Mouse (Mus musculus) kidney, embryonic 14.5 days (tissue): ENCODE results near the gene Trappc3. TPM values are rescaled to one million over a fixed set of nuclear protein-coding genes. Genes with fewer than 3 reads are reported as not detected.

Source experiments
- ATAC-seq: fragments of 200-750 bp; cut with Nextera tagmentation; 2 replicates; pipeline ENCODE4 v1.8.0; 2017; ENCODE audit warnings: moderate number of reproducible peaks, mild to moderate bottlenecking, moderate TSS enrichment, moderate library complexity; ENCODE audit not compliant: low FRiP score, low TSS enrichment
- H3K27ac ChIP-seq: fragments of 300-500 bp; sonication (generic); 2 replicates; pipeline ENCODE4 v1.5.1; 2014; ENCODE audit warnings: low read depth, mild to moderate bottlenecking, low read length, moderate library complexity, mixed read lengths
- H3K27me3 ChIP-seq: fragments of 300-500 bp; sonication (generic); 2 replicates; pipeline ENCODE4 v1.6.1; 2014; ENCODE audit warnings: mild to moderate bottlenecking, low read length; ENCODE audit not compliant: control insufficient read depth, insufficient read depth
- H3K36me3 ChIP-seq: fragments of 300-500 bp; sonication (generic); 2 replicates; pipeline ENCODE4 v1.6.1; 2014; ENCODE audit warnings: low read length, mixed read lengths; ENCODE audit not compliant: control insufficient read depth, insufficient read depth
- H3K4me1 ChIP-seq: fragments of 300-500 bp; sonication (generic); 2 replicates; pipeline ENCODE4 v1.6.1; 2014; ENCODE audit warnings: low read length, mixed read lengths; ENCODE audit not compliant: control insufficient read depth, insufficient read depth
- H3K4me2 ChIP-seq: fragments of 300-500 bp; sonication (generic); replicated peaks from 2 replicates; pipeline ENCODE4 v1.6.1; 2014; ENCODE audit warnings: low read depth, mild to moderate bottlenecking, low read length
- H3K4me3 ChIP-seq: fragments of 300-500 bp; sonication (generic); 2 replicates; pipeline ENCODE4 v1.5.1; 2014; ENCODE audit warnings: mild to moderate bottlenecking, low read length
- H3K9ac ChIP-seq: fragments of 300-500 bp; sonication (generic); 2 replicates; pipeline ENCODE4 v1.6.1; 2014; ENCODE audit warnings: low read depth, mild to moderate bottlenecking, low read length, moderate library complexity
- H3K9me3 ChIP-seq: fragments of 300-500 bp; sonication (generic); 2 replicates; pipeline ENCODE4 v1.6.1; 2016; ENCODE audit warnings: low read length; ENCODE audit not compliant: control insufficient read depth
- WGBS: fragments of 180-500 bp; shearing (Covaris S2); extraction: QIAGEN DNeasy Blood & Tissue Kit; methylation state at CpG from one replicate; pipeline ENCODE4 v1.1.7; 2014; 5-methylcytosine and 5-hydroxymethylcytosine counted together
- polyA plus RNA-seq: library from polyadenylated mRNA; unstranded; fragments of >200 nt; fragmentation: Nextera tagmentation; extraction: Ambion mirVana; gene quantifications from 2 replicates; pipeline ENCODE4 v1.2.1, GENCODE M21; 2014

The Trappc3 gene
- polyA plus RNA-seq, 1 experiment from 2014 or later, result 19.7 TPM

DNA sequence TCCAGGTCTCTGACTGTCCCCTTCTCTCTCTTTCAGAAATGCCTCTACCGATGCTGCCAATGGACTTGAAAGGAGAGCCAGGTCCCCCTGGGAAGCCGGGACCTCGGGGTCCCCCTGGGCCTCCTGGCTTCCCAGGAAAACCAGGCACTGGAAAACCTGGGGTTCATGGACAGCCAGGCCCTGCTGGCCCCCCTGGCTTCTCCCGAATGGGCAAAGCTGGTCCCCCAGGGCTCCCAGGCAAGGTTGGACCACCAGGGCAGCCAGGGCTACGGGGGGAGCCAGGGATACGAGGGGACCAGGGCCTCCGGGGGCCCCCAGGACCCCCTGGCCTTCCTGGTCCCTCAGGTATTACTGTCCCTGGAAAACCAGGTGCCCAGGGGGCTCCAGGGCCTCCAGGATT is 48.2 kb downstream of the Trappc3 start:
- H3K36me3 ChIP-seq, result no peaks in the 10 kb centered on the region; the same call in 1 of the 2 replicates
- 86% methylated on average over 7 of the region's 7 CpGs for WGBS
- peaks cover 7% of the 10 kb centered on the region; the same call in 1 of the 2 replicates for H3K4me1 ChIP-seq
- H3K9ac ChIP-seq, result no peak overlapping the region
- H3K27ac ChIP-seq, result no peak overlapping the region
- H3K27me3 ChIP-seq, result no peaks in the 10 kb centered on the region
- H3K4me3 ChIP-seq, result no peak overlapping the region
- no peaks in the 10 kb centered on the region for H3K9me3 ChIP-seq
- ATAC-seq, result no peak
- no peak overlapping the region for H3K4me2 ChIP-seq

- no peak overlapping the region for H3K27ac ChIP-seq
- H3K9me3 ChIP-seq, result no peaks in the 10 kb centered on the region
- no peak overlapping the region for H3K9ac ChIP-seq
- no peak overlapping the region for H3K4me2 ChIP-seq
- H3K27me3 ChIP-seq, result no peaks in the 10 kb centered on the region
- peaks cover 13% of the 10 kb centered on the region for H3K36me3 ChIP-seq
- no peak overlapping the region for H3K4me3 ChIP-seq
- peaks cover 7% of the 10 kb centered on the region; the same call in 1 of the 2 replicates for H3K4me1 ChIP-seq
- ATAC-seq, result no peak
- WGBS, result 90% methylated on average over 16 of the region's 16 CpGs
Measured at GRCm38 (mm10) chr4:126311566-126312200, 49.6 kb downstream of the Trappc3 start.

GRCm38 (mm10) chr4:126313202-126313601 is 51.1 kb downstream of the Trappc3 start:
- WGBS, result 54% methylated on average over 5 of the region's 5 CpGs
- H3K27ac ChIP-seq, result peak overlapping the region; percentile 59; the same call in 1 of the 2 replicates
- no peaks in the 10 kb centered on the region for H3K27me3 ChIP-seq
- H3K9me3 ChIP-seq, result no peaks in the 10 kb centered on the region
- no peak for ATAC-seq
- no peak overlapping the region for H3K9ac ChIP-seq
- no peak overlapping the region for H3K4me2 ChIP-seq
- no peak overlapping the region for H3K4me3 ChIP-seq
- H3K36me3 ChIP-seq, result peaks cover 29% of the 10 kb centered on the region
- H3K4me1 ChIP-seq, result peaks cover 7% of the 10 kb centered on the region; the same call in 1 of the 2 replicates

GRCm38 (mm10) chr4:126314393-126314792 is 52.3 kb downstream of the Trappc3 start:
- 32% methylated on average over 10 of the region's 10 CpGs for WGBS

GRCm38 (mm10) chr4:126315931-126316330 is 53.8 kb downstream of the Trappc3 start:
- no peak overlapping the region for H3K27ac ChIP-seq
- 49% methylated on average over 5 of the region's 5 CpGs for WGBS

More at GRCm38 (mm10) chr4:126314393-126314792, 52.3 kb downstream of the Trappc3 start:
- Histone ChIP-seq H3K9ac (no peak overlapping the region), H3K4me3 (no peak overlapping the region), H3K4me2 (no peak overlapping the region), H3K4me1 (peaks cover 6% of the 10 kb centered on the region; the same call in 1 of the 2 replicates), H3K9me3 (no peaks in the 10 kb centered on the region), H3K36me3 (peaks cover 31% of the 10 kb centered on the region), H3K27me3 (no peaks in the 10 kb centered on the region), H3K27ac (peak overlapping the region; percentile 32; the same call in 1 of the 2 replicates)
- ATAC-seq, result peak; percentile 25; the same call in 1 of the 2 replicates

GRCm38 (mm10) chr4:126316443-126317040 is 54.4 kb downstream of the Trappc3 start:
- H3K4me1 ChIP-seq, result peaks cover 12% of the 10 kb centered on the region; the same call in 1 of the 2 replicates
- H3K4me2 ChIP-seq, result no peak overlapping the region
- H3K36me3 ChIP-seq, result peaks cover 31% of the 10 kb centered on the region
- H3K9me3 ChIP-seq, result no peaks in the 10 kb centered on the region
- WGBS, result 89% methylated on average over 13 of the region's 13 CpGs
- no peak overlapping the region for H3K9ac ChIP-seq
- H3K4me3 ChIP-seq, result no peak overlapping the region
- no peak overlapping the region for H3K27ac ChIP-seq
- ATAC-seq, result no peak
- no peaks in the 10 kb centered on the region for H3K27me3 ChIP-seq

More at GRCm38 (mm10) chr4:126315931-126316330, 53.8 kb downstream of the Trappc3 start:
- H3K9ac ChIP-seq, result no peak overlapping the region
- H3K4me3 ChIP-seq, result no peak overlapping the region
- no peak overlapping the region for H3K4me2 ChIP-seq
- H3K9me3 ChIP-seq, result no peaks in the 10 kb centered on the region
- peaks cover 12% of the 10 kb centered on the region; the same call in 1 of the 2 replicates for H3K4me1 ChIP-seq
- ATAC-seq, result no peak
- H3K27me3 ChIP-seq, result no peaks in the 10 kb centered on the region
- H3K36me3 ChIP-seq, result peaks cover 31% of the 10 kb centered on the region

DNA sequence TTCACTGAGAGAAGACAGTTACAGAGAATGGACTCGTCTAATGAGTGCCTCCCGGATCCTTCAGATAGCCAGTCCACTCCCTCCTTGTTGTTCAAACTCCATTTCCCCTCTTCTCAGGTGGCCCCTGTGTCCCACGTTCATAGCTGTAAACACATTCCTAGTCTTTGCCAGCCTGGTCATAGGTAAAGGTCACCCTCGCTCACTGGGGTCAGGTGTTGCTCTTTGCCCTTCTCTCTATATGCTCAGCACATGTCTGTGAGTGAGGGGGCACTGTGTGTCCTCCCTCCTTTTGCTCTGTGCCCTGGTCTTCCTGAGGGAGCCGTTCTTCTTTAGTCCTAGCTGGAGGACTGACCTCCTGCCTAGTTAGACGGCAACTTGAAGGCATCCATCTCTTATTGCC is 57.7 kb downstream of the Trappc3 start:
- Histone ChIP-seq H3K9me3 (no peaks in the 10 kb centered on the region), H3K4me3 (no peak overlapping the region), H3K27me3 (peaks cover 6% of the 10 kb centered on the region; the same call in 1 of the 2 replicates), H3K27ac (no peak overlapping the region), H3K36me3 (peaks cover 31% of the 10 kb centered on the region), H3K4me2 (no peak overlapping the region), H3K4me1 (peaks cover 10% of the 10 kb centered on the region; the same call in 1 of the 2 replicates), H3K9ac (no peak overlapping the region)
- no peak for ATAC-seq
- WGBS, result 88% methylated on average over 6 of the region's 6 CpGs

DNA sequence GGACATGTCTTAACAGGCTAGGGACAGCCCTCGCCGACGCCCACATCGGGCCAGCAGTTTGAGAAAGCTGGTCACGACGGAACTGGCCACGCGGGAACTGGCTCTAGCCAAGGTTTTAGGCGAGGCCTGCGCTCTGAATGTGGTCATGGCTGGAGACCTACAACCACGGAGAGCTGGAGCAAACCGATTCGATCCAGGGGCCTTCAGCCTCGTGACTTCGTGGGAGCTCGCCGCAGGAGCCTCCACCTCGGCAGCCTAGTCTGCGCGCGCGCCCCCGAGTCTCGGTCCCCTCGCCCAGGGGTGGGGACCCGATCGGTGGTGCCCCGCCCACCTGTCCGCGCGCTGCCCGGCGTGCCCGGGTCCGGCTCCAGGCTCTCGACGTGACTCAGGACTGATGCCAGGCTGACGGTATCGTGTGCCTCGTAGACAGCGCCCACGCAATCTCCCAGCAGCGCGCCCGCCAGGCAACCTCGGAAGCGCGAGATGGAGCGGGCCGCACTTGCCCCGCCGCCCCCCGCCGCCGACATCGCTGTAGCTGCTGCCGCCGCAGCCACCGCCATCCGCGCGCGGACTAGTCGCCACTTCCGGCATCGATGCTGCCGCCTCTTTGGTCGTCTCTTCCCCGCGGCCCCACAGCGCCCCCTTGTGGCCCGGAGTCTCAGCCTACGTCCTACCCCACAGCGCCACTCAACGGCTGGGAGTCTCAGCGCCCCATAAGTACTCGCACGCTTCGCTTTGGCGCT is 59.2 kb downstream of the Trappc3 start, which contains the start of gene Adprhl2:
Gene Adprhl2 (minus strand): TSS at position 593 of the 743 bp plus-strand sequence.
- Histone ChIP-seq H3K27ac (peak within 1 kb of the TSS; percentile 34; the same call in 1 of the 2 replicates), H3K4me2 (peak within 1 kb of the TSS; percentile 74), H3K9ac (peak within 1 kb of the TSS; percentile 87), H3K4me1 (peaks cover 10% of the 10 kb centered on the region; the same call in 1 of the 2 replicates), H3K4me3 (peak within 1 kb of the TSS; percentile 70), H3K9me3 (no peaks in the 10 kb centered on the region), H3K27me3 (peaks cover 8% of the 10 kb centered on the region; the same call in 1 of the 2 replicates), H3K36me3 (peaks cover 22% of the 10 kb centered on the region)
- under 1% methylated on average over 78 of the region's 80 CpGs for WGBS
- peak; percentile 87 for ATAC-seq
